Mouse (Mus musculus): Measurements from ENCODE around the gene Git2.

- no peak for TF ChIP-seq EP300 (IDR thresholded peaks at IDR 0.05; ENCODE audit: low read depth)
- no peak for TF ChIP-seq CTCF (IDR thresholded peaks at IDR 0.05; ENCODE audit: low read depth)
Measured at GRCm38 (mm10) chr5:114698044-114698746, 77.1 kb downstream of the Git2 start.
